ENCODE assay signal across 9 mouse cellular contexts in the genomic region with DNA sequence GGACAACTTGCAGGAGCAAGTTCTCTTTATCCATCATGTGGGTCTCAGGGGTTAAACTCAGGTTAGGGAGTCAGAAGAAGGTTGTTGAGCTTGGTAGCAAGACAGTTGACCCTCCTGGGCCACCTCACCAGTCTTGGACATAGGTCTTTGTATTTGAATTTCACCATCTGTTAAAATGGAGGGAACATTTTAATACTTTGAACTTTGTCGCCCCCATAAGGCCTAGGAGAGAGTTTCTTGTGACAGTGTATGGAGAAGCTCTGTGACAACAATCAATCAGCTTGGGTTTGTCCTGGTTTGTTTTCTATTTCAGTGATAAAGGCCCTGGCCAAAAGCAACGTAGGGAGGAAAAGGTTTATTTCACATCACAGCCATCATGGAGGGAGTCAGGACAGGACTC. TPM values are rescaled to one million over a fixed set of nuclear protein-coding genes. Genes with fewer than 3 reads are reported as not detected.
A peak's percentile ranks its signal among the peaks of the same experiment; 100 is the strongest.
DNase-seq lines count a peak whose midpoint lies in the region; ATAC-seq and TF ChIP-seq lines count a peak whose summit lies in the region.
"Had no signal": no experiment of that assay in that cellular context is flagged by ENCODE, and none has a peak within 500 bp of the region (broad histone marks: within the 10 kb centered on the region; RNA-seq: fewer than 3 reads in every experiment).

No protein-coding gene starts in this region.

- H3K4me2 ChIP-seq in forebrain, embryonic 14.5 days (ENCODE audit: low read length), result no peak overlapping the region
- no peak overlapping the region for H3K4me2 ChIP-seq in forebrain, embryonic 16.5 days (ENCODE audit: low read length)
- no peak overlapping the region for H3K4me2 ChIP-seq in liver, postnatal 0 days (ENCODE audit: low read depth, low read length)
- H3K4me2 ChIP-seq in liver, embryonic 11.5 days, result no peak overlapping the region

- ATAC-seq in forebrain, embryonic 14.5 days, result no peak
- no peak for ATAC-seq in forebrain, embryonic 16.5 days
- ATAC-seq in liver, postnatal 0 days, result no peak
- ATAC-seq in liver, embryonic 11.5 days (replicated peaks; ENCODE audit: low FRiP score), result no peak
- peak; percentile 63 for ATAC-seq in common myeloid progenitor, adult 5-6 weeks (replicated peaks; ENCODE audit: low read depth, poor library complexity, severe bottlenecking)

- no peaks in the 10 kb centered on the region for H3K27me3 ChIP-seq in forebrain, embryonic 14.5 days (replicated peaks; ENCODE audit: control insufficient read depth, insufficient read depth, low read length)
- peaks cover 3% of the 10 kb centered on the region; the same call in 1 of the 2 replicates for H3K27me3 ChIP-seq in forebrain, embryonic 16.5 days (replicated peaks; ENCODE audit: control insufficient read depth, insufficient read depth, low read length)
- H3K27me3 ChIP-seq in liver, postnatal 0 days (ENCODE audit: insufficient read depth, low read length), result peaks cover 19% of the 10 kb centered on the region
- H3K27me3 ChIP-seq in liver, embryonic 11.5 days (replicated peaks; ENCODE audit: control insufficient read depth, insufficient read depth, low read length), result peaks cover 23% of the 10 kb centered on the region

- TF ChIP-seq CTCF in liver, postnatal 0 days (IDR thresholded peaks at IDR 0.05; ENCODE audit: low read depth), result peak; percentile 61

- no peak overlapping the region for H3K4me3 ChIP-seq in forebrain, embryonic 14.5 days (ENCODE audit: low read depth, low read length)
- H3K4me3 ChIP-seq in forebrain, embryonic 16.5 days (replicated peaks; ENCODE audit: low read length), result no peak overlapping the region
- H3K4me3 ChIP-seq in liver, postnatal 0 days (ENCODE audit: low read depth, low read length), result no peak overlapping the region
- H3K4me3 ChIP-seq in liver, embryonic 11.5 days (ENCODE audit: low read depth, low read length), result no peak overlapping the region

- 29% methylated on average over 2 of the region's 2 CpGs for WGBS in forebrain, embryonic 14.5 days
- WGBS in forebrain, embryonic 16.5 days, result 40% methylated on average over 2 of the region's 2 CpGs
- 12% methylated on average over 2 of the region's 2 CpGs for WGBS in liver, postnatal 0 days (ENCODE audit: insufficient replicate concordance)
- 16% methylated on average over 2 of the region's 2 CpGs for WGBS in liver, embryonic 11.5 days

- no peaks in the 10 kb centered on the region for H3K9me3 ChIP-seq in forebrain, embryonic 14.5 days (replicated peaks; ENCODE audit: control insufficient read depth, low read length)
- H3K9me3 ChIP-seq in forebrain, embryonic 16.5 days (ENCODE audit: control insufficient read depth, low read length), result no peaks in the 10 kb centered on the region
- no peaks in the 10 kb centered on the region for H3K9me3 ChIP-seq in liver, postnatal 0 days (ENCODE audit: low read length)
- H3K9me3 ChIP-seq in liver, embryonic 11.5 days (ENCODE audit: control insufficient read depth, low read length), result no peaks in the 10 kb centered on the region

- no peaks in the 10 kb centered on the region for H3K36me3 ChIP-seq in forebrain, embryonic 14.5 days (ENCODE audit: control insufficient read depth, insufficient read depth, low read length)
- no peaks in the 10 kb centered on the region for H3K36me3 ChIP-seq in forebrain, embryonic 16.5 days (ENCODE audit: control insufficient read depth, insufficient read depth)
- H3K36me3 ChIP-seq in liver, postnatal 0 days (replicated peaks; ENCODE audit: insufficient read depth, low read length), result no peaks in the 10 kb centered on the region
- H3K36me3 ChIP-seq in liver, embryonic 11.5 days (ENCODE audit: control insufficient read depth, insufficient read depth, low read length), result no peaks in the 10 kb centered on the region

- peak; percentile 51 for DNase-seq in forebrain, embryonic 14.5 days (ENCODE audit: low spot score)
- no peak for DNase-seq in liver, postnatal 0 days
- DNase-seq in liver, embryonic 11.5 days (ENCODE audit: low spot score), result no peak
- DNase-seq in natural killer cell, adult 2 months (ENCODE audit: low spot score in 2 of 2), result peak; percentile 31 to 49
- no peak for DNase-seq in layer of hippocampus, adult 18-20 months (ENCODE audit: low spot score in 2 of 2)
- DNase-seq in left cerebral cortex, postnatal 4 days, result no peak

- TF ChIP-seq EP300 in liver, postnatal 0 days (IDR thresholded peaks at IDR 0.05; ENCODE audit: low read depth), result no peak

- H3K9ac ChIP-seq in forebrain, embryonic 14.5 days (ENCODE audit: low read length), result no peak overlapping the region
- H3K9ac ChIP-seq in forebrain, embryonic 16.5 days (replicated peaks; ENCODE audit: low read depth, low read length), result no peak overlapping the region
- H3K9ac ChIP-seq in liver, postnatal 0 days (replicated peaks), result no peak overlapping the region
- no peak overlapping the region for H3K9ac ChIP-seq in liver, embryonic 11.5 days (ENCODE audit: low read depth, low read length)

- H3K4me1 ChIP-seq in forebrain, embryonic 14.5 days (ENCODE audit: control insufficient read depth, insufficient read depth, low read length), result peaks cover 4% of the 10 kb centered on the region
- peaks cover 5% of the 10 kb centered on the region for H3K4me1 ChIP-seq in forebrain, embryonic 16.5 days (replicated peaks; ENCODE audit: control insufficient read depth, insufficient read depth, low read length)
- peaks cover 10% of the 10 kb centered on the region for H3K4me1 ChIP-seq in liver, postnatal 0 days (ENCODE audit: insufficient read depth)
- peaks cover 3% of the 10 kb centered on the region; the same call in 1 of the 2 replicates for H3K4me1 ChIP-seq in liver, embryonic 11.5 days (replicated peaks; ENCODE audit: control insufficient read depth, insufficient read depth, low read length)

- H3K27ac ChIP-seq in forebrain, embryonic 14.5 days (ENCODE audit: low read depth, low read length), result no peak overlapping the region
- H3K27ac ChIP-seq in forebrain, embryonic 16.5 days (ENCODE audit: low read length), result no peak overlapping the region
- H3K27ac ChIP-seq in liver, postnatal 0 days (ENCODE audit: low read depth), result no peak overlapping the region
- H3K27ac ChIP-seq in liver, embryonic 11.5 days (ENCODE audit: low read depth, low read length), result no peak overlapping the region

- intact Hi-C loops in left cerebral cortex, postnatal 4 days (cut with DNase I), result loop anchor here (10.0 kb wide), 1 partner anchor 113 kb away; no protein-coding TSS in a partner anchor

RNA-seq across cellular contexts. Expression of gene Zfp580, which starts 4.0 kb away (rescaled TPM):
- 54.5 and 64.9 TPM in 2 replicates for polyA plus RNA-seq in forebrain, embryonic 14.5 days (2014; fragmentation: Nextera tagmentation; extraction: Ambion mirVana)
- 52.7 and 62.4 TPM in 2 replicates for polyA plus RNA-seq in forebrain, embryonic 16.5 days (2015; fragmentation: Nextera tagmentation; extraction: Ambion mirVana)
- polyA plus RNA-seq in liver, postnatal 0 days (2015; fragmentation: Nextera tagmentation; extraction: Ambion mirVana), result 3.2 and 4.4 TPM in 2 replicates
- 11.5 and 14.1 TPM in 2 replicates for polyA plus RNA-seq in liver, embryonic 11.5 days (2014; fragmentation: Nextera tagmentation; extraction: Ambion mirVana)
- total RNA-seq in common myeloid progenitor, adult 5-6 weeks (2017), result 1.8 and 3.6 TPM in 2 replicates
- 10 to 100 TPM; 28.7 to 31.7 TPM for total RNA-seq in layer of hippocampus, adult 18-20 months (2021)
- total RNA-seq in left cerebral cortex, postnatal 4 days (2021), result 10 to 100 TPM; 65.0 to 65.4 TPM

RNA-seq across cellular contexts. Expression of gene Zfp784, which starts 9.1 kb away (rescaled TPM):
- 6.2 and 6.3 TPM in 2 replicates for polyA plus RNA-seq in forebrain, embryonic 14.5 days (2014; fragmentation: Nextera tagmentation; extraction: Ambion mirVana)
- polyA plus RNA-seq in forebrain, embryonic 16.5 days (2015; fragmentation: Nextera tagmentation; extraction: Ambion mirVana), result 8.0 and 9.5 TPM in 2 replicates
- polyA plus RNA-seq in liver, postnatal 0 days (2015; fragmentation: Nextera tagmentation; extraction: Ambion mirVana), result 1.9 and 2.4 TPM in 2 replicates
- 2.4 and 2.6 TPM in 2 replicates for polyA plus RNA-seq in liver, embryonic 11.5 days (2014; fragmentation: Nextera tagmentation; extraction: Ambion mirVana)
- total RNA-seq in common myeloid progenitor, adult 5-6 weeks (2017), result 2.7 and 2.9 TPM in 2 replicates
- total RNA-seq in layer of hippocampus, adult 18-20 months (2021), result 1 to 10 TPM; 4.3 to 5.1 TPM
- 1 to 10 TPM; 5.2 to 5.6 TPM for total RNA-seq in left cerebral cortex, postnatal 4 days (2021)

RNA-seq across cellular contexts. Expression of gene 4632433K11Rik, which starts 13.4 kb away (rescaled TPM):
- not detected in 2 replicates for polyA plus RNA-seq in forebrain, embryonic 14.5 days (2014; fragmentation: Nextera tagmentation; extraction: Ambion mirVana)
- not detected in 2 replicates for polyA plus RNA-seq in forebrain, embryonic 16.5 days (2015; fragmentation: Nextera tagmentation; extraction: Ambion mirVana)
- polyA plus RNA-seq in liver, postnatal 0 days (2015; fragmentation: Nextera tagmentation; extraction: Ambion mirVana), result not detected in 2 replicates
- 0.22 TPM in 1 of 2 replicates, not detected in the other for polyA plus RNA-seq in liver, embryonic 11.5 days (2014; fragmentation: Nextera tagmentation; extraction: Ambion mirVana)
- 2.5 TPM in 1 of 2 replicates, not detected in the other for total RNA-seq in common myeloid progenitor, adult 5-6 weeks (2017)
- under 1 TPM in 1 of 2 experiments, not detected in 1; 0.45 TPM for total RNA-seq in layer of hippocampus, adult 18-20 months (2021)
- total RNA-seq in left cerebral cortex, postnatal 4 days (2021), result not detected
- polyA plus RNA-seq: neural tube, embryonic 11.5 days had no signal

RNA-seq across cellular contexts. Expression of gene U2af2, which starts 14.6 kb away (rescaled TPM):
- 124 and 133 TPM in 2 replicates for polyA plus RNA-seq in forebrain, embryonic 14.5 days (2014; fragmentation: Nextera tagmentation; extraction: Ambion mirVana)
- 125 and 128 TPM in 2 replicates for polyA plus RNA-seq in forebrain, embryonic 16.5 days (2015; fragmentation: Nextera tagmentation; extraction: Ambion mirVana)
- polyA plus RNA-seq in liver, postnatal 0 days (2015; fragmentation: Nextera tagmentation; extraction: Ambion mirVana), result 34.7 and 36.8 TPM in 2 replicates
- 169 TPM in 2 replicates for polyA plus RNA-seq in liver, embryonic 11.5 days (2014; fragmentation: Nextera tagmentation; extraction: Ambion mirVana)
- total RNA-seq in common myeloid progenitor, adult 5-6 weeks (2017), result 220 and 260 TPM in 2 replicates
- total RNA-seq in layer of hippocampus, adult 18-20 months (2021), result 100 to 1,000 TPM; 181 TPM
- 100 to 1,000 TPM; 222 to 229 TPM for total RNA-seq in left cerebral cortex, postnatal 4 days (2021)

RNA-seq across cellular contexts. Expression of gene Ccdc106, which starts 27.0 kb away (rescaled TPM):
- 36.1 and 45.5 TPM in 2 replicates for polyA plus RNA-seq in forebrain, embryonic 14.5 days (2014; fragmentation: Nextera tagmentation; extraction: Ambion mirVana)
- 50.5 and 59.1 TPM in 2 replicates for polyA plus RNA-seq in forebrain, embryonic 16.5 days (2015; fragmentation: Nextera tagmentation; extraction: Ambion mirVana)
- polyA plus RNA-seq in liver, postnatal 0 days (2015; fragmentation: Nextera tagmentation; extraction: Ambion mirVana), result 0.12 TPM in 1 of 2 replicates, not detected in the other
- 4.1 and 5.2 TPM in 2 replicates for polyA plus RNA-seq in liver, embryonic 11.5 days (2014; fragmentation: Nextera tagmentation; extraction: Ambion mirVana)
- total RNA-seq in common myeloid progenitor, adult 5-6 weeks (2017), result 0.14 and 1.1 TPM in 2 replicates
- 10 to 100 TPM; 60.6 to 68.5 TPM for total RNA-seq in layer of hippocampus, adult 18-20 months (2021)
- 10 to 100 TPM; 50.4 to 61.6 TPM for total RNA-seq in left cerebral cortex, postnatal 4 days (2021)

Comparison
In these comparisons a context has a peak if more than half of its experiments do, and no peak if none do; other contexts are left out.
1. DNase-seq: peak in forebrain, embryonic 14.5 days (single experiment) and natural killer cell, adult 2 months (2 of 2); none in liver, postnatal 0 days (single experiment), liver, embryonic 11.5 days (single experiment), layer of hippocampus, adult 18-20 months (0 of 2) and left cerebral cortex, postnatal 4 days (single experiment).